Mouse (Mus musculus) hematopoietic stem cell, adult 5-6 weeks (primary cell): ENCODE data around the gene Arhgap25. TPM values are rescaled to one million over a fixed set of nuclear protein-coding genes. Genes with fewer than 3 reads are reported as not detected.

ENCODE experiments used
- ATAC-seq, 2 experiments: fragments of 125-278 bp in 1 of 2; replicated peaks in 1 of 2; 2 replicates each; pipeline ENCODE4 v1.8.0; 2016 to 2017; ENCODE audit warnings: inconsistent platforms in 2 of 2, mild to moderate bottlenecking in 2 of 2, moderate number of reproducible peaks in 2 of 2, low read depth in 1 of 2, moderate TSS enrichment in 1 of 2; ENCODE audit not compliant: low FRiP score in 2 of 2, poor library complexity in 2 of 2, severe bottlenecking in 2 of 2, insufficient read depth in 1 of 2, low TSS enrichment in 1 of 2
- total RNA-seq: library from RNA; stranded (forward); fragments of 172-1452, 232-1000 nt; gene quantifications from 2 replicates; pipeline ENCODE4 v1.2.3, GENCODE M21; 2017

The Arhgap25 gene
- total RNA-seq, 1 experiment from 2014 or later: 59.3 TPM

DNA sequence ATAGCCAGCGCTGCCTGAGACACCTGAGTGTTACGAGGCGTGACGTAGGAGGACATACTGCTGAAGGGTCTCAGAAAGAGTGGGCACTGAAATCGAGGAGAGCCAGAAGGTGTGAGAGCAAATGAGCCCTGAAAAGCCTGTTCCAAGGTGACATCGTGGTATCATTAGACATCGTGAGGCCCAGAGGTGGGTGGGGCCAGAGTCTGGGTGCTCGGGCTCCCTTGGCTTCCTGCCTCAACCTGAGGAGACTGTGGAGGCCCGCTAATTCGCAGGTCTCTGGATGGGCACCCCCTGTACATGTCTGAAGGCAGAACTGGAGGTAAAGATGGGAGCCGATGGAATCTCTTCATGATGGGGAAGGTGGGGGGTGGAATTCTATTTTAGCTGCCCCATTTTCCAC, 13.2 kb downstream of the Arhgap25 start:
- no peak for ATAC-seq

DNA sequence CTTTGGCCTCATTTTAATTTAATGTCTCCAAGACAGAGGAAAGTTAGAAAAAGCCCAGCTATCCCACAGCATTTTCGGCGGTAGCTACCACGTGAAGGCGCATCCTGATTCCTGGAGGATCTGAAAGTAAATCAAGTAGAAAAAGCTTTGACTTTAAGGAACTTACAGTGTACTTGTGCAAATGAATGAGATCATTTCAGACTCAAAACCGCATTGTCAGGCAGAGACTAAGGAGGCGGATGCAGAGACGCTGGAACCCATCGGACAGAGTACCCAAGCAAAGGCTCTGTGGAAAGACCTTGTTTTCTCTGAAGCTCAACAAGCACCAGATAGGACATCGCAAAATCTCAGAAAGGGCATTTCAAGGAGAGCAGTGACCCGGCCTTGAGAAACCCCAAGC, 14.4 kb downstream of the Arhgap25 start:
- no peak for ATAC-seq

- ATAC-seq: no peak
Observed at GRCm38 (mm10) chr6:87517753-87518409, 15.2 kb downstream of the Arhgap25 start.

- ATAC-seq: no peak
Observed at GRCm38 (mm10) chr6:87514321-87514720, 18.7 kb downstream of the Arhgap25 start.

GRCm38 (mm10) chr6:87513046-87513767, 19.9 kb downstream of the Arhgap25 start:
- peak; percentile 83 for ATAC-seq

DNA sequence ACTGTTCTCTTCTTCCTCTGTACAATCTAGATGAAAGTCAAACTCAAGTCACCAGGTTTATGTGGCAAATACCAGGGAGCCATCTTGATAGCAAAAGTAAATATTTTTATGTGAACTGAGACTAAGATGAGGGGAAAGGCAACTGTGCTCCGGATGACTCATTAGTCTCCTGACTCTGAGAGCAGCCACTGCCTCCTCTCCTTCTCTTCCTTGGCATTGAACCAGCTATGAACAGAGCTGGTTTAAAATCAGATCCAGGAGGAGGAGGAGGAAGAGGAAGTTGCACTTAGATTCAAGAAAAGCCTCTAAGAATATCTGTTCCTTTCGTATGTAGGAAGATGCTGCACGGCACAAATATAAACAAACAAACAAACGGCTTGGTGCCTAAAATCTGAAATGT, 22.1 kb downstream of the Arhgap25 start:
- no peak for ATAC-seq

DNA sequence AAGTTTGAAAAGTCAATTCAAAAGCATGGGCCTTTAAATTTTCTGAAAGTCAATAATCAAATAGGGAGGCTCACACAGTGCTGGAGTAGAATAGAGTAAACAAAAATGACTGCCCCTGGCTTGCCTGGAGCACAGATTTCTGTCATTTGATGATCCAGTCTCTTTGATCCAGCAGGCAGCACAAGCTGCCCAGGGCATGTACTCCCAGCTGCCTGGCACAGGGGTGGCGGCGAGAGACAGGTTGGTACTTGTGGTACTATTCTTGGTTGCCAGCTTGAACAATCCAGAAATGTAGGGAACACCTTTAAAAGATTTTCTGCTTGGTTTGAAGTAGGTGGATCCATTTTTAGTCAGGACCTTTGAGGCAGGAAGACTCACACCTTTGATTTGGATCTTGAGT, 23.3 kb downstream of the Arhgap25 start:
- ATAC-seq: no peak

GRCm38 (mm10) chr6:87504875-87505274, 28.2 kb downstream of the Arhgap25 start:
- ATAC-seq: no peak

- no peak for ATAC-seq
Observed at GRCm38 (mm10) chr6:87503976-87504375, 29.1 kb downstream of the Arhgap25 start.

DNA sequence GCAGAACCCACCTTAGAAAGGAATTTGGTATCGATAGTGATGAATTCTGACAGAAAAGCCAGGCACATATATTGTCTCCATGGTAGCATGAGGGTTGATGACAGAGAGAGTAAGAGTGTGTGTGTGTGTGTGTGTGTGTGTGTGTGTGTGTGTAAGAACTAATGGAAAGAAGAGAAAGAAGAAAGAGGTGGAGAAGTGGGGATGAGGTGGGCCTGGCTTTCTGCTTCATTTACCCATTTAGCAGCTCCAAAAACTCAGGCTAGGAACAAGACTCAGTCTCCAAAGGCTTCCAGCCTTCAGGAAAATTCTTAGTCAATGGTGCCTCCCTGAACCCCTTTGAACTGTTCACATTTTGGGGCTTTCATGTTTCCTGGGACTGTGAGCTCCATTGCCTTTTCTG, 29.5 kb downstream of the Arhgap25 start:
- ATAC-seq: no peak

DNA sequence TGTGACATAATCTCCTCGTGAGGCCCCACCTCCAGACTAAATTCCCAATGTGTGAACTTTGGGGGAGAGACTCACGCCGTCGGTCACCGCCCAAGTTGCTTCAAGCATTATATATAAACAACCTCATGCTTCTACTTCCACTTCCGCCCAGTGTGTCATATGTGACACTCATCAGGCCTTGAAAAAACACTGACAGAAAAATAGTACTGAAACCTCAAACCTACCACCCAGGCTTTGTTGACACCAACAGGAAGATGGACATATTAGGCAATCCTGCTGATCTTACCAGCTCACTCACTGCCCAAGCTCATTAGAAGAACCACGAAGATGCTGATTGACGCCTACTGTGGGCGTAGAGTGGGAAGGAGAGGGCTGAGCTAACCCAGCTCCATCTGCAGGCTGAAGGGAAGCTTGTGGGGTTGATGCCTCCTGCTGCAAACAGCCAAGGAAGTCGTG, 30.2 kb downstream of the Arhgap25 start:
- ATAC-seq: peak; percentile 65 to 88

DNA sequence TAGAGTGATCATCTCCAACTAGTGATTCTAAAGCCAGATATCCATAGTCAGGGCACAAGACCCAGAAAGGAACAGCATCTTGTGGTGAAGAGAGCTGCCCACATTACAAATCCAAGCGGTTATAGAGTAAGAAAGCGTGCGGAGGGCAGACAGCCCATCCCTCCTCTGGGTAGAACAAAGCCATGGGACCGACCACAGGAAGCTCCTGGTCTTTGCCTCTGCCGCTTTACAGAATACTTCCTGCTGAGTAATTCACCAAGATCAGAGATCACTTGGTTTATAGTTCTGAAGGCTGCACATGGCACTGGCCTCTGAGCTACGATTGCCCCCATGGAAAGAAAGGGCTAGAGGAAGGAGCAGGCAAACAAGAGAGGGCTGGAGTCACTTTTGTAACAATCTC, 30.6 kb downstream of the Arhgap25 start:
- ATAC-seq: peak; percentile 58 to 62

- no peak for ATAC-seq
Observed at GRCm38 (mm10) chr6:87500696-87501095, 32.4 kb downstream of the Arhgap25 start.

- no peak for ATAC-seq
Observed at GRCm38 (mm10) chr6:87499791-87500190, 33.3 kb downstream of the Arhgap25 start.

DNA sequence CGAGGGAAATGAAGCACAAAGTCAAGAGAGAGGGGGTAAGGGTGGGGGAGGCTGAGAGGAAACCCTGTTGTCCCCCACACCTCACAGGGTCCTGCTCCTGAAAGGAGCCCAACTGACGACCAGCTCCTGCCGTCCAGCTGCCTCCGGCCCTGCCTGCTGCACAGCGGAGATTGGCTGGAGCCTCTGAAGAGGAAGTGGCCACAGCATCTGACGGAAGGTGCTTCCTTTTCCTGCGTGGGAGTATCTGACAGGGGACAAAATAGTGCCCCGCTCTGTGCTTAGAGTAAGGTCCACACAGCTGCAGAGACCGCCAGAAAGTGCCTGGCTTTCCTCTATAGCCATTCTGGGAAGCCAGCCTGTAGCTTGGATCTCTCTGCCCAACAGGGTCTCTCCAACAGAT, 36.9 kb downstream of the Arhgap25 start:
- peak; percentile 61 to 79 for ATAC-seq

DNA sequence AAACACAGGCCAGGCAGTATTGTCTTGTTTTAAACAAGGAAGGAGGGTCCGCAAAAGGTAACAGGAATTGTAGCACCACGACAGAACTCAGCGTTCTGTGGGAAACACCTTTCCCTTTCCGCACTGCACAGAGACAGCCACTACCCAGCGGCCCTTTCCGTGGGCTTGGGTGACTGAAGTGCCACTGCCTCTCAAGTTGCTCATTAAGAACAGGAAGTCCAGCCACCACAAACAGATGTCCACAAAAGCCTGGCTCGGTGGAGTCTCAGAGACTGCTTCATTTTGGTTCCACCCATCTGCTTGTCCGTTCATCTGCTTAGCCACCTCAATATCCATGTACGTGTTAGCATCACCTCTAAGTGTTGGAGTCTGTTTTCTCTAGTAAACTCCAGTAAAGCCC, 38.7 kb downstream of the Arhgap25 start:
- ATAC-seq: peak; percentile 23 to 44; a peak in 2 of 4 replicates

GRCm38 (mm10) chr6:87487657-87488426, 45.2 kb downstream of the Arhgap25 start:
- peak; percentile 40 to 49; a peak in 3 of 4 replicates for ATAC-seq

- ATAC-seq: no peak
Observed at GRCm38 (mm10) chr6:87484806-87485205, 48.3 kb downstream of the Arhgap25 start.
